Mouse (Mus musculus): ENCODE measurements around the gene Polr2e. TPM values are rescaled to one million over a fixed set of nuclear protein-coding genes. Genes with fewer than 3 reads are reported as not detected.
A peak's percentile ranks its signal among the peaks of the same experiment; 100 is the strongest.

The Polr2e gene
- polyA plus RNA-seq, 1 experiment from 2014 or later, result 248 TPM

DNA sequence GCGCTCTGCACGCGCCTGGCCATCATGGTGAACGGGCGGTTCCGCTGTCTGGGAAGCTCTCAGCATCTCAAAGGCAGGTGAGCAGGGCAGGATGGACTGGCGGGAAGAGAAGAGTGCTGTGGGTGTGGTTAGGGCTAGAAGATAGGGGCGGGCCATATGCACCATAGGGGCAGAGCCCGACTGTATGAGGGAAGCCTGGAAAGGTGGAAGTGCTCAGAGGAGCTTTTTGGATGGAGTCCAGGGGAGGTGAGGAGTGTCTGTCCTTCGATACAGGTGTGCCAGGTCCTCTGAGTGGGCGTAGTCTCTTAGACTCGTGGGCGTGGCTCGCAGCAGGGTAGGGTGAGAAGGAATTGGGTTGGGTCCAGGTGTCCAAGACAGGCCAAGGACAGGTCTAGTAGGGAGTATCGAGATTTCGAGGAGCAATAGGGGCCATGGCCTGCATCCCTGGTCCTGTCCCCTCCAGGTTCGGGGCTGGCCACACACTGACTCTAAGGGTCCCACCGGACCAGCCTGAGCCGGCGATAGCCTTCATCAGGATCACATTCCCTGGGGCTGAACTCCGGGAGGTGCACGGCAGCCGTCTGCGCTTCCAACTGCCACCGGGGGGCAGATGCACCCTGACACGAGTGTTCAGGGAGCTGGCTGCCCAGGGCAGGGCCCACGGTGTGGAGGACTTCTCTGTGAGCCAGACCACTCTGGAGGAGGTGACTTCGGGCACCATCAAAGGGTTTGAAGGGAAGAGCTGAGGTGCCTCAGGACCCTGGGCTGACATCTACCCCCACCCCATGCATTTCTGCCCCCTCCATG, 24.9 kb downstream of the Polr2e start:
- WGBS, result 23% methylated on average over 28 of the region's 28 CpGs
- Histone ChIP-seq H3K4me2 (replicated peaks; ENCODE audit: low read depth, low read length) (no peak overlapping the region), H3K4me1 (ENCODE audit: insufficient read depth, low read length) (peaks cover 15% of the 10 kb centered on the region), H3K9me3 (ENCODE audit: low read length) (peaks cover 11% of the 10 kb centered on the region; the same call in 1 of the 2 replicates), H3K27me3 (ENCODE audit: insufficient read depth, low read length) (peaks cover 33% of the 10 kb centered on the region), H3K9ac (replicated peaks; ENCODE audit: low read length) (no peak overlapping the region), H3K4me3 (ENCODE audit: low read length) (no peak overlapping the region), H3K27ac (ENCODE audit: low read length) (no peak overlapping the region), H3K36me3 (ENCODE audit: insufficient read depth, low read length) (peaks cover 10% of the 10 kb centered on the region; the same call in 1 of the 2 replicates)
- no peak for ATAC-seq (ENCODE audit: low FRiP score, low TSS enrichment)

DNA sequence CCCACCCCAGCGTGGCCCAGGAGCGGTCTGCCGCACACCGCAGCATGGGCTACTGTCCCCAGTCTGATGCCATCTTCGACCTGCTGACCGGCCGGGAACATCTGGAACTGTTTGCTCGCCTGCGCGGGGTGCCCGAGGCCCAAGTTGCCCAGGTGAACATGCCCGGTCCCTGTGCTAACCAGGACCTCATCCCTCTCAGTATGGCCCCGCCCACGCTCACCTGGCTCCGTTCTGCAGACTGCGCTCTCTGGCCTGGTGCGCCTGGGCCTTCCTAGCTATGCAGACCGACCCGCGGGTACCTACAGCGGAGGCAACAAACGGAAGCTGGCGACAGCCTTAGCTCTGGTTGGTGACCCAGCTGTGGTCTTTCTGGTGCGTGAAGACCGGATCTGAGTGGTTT, 26.0 kb downstream of the Polr2e start:
- WGBS, result 35% methylated on average over 25 of the region's 25 CpGs
- H3K4me3 ChIP-seq (ENCODE audit: low read length), result no peak overlapping the region

DNA sequence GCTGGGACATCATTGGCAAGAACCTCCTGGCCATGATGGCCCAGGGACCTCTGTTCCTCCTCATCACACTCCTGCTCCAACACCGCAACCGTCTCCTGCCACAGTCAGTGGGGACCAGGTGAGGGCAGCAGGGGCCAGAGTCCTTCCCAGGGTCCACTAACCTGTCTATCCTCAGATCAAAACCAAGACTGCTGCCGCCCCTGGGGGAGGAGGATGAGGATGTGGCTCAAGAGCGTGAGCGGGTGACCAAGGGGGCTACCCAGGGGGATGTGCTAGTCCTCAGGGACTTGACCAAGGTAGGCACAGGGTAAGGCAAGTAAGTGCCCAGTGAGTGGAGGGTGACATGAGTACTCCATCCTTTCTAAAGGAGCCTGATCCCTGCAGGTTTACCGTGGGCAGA, 27.9 kb downstream of the Polr2e start:
- peaks cover 33% of the 10 kb centered on the region for H3K27me3 ChIP-seq (ENCODE audit: insufficient read depth, low read length)
- H3K4me2 ChIP-seq (replicated peaks; ENCODE audit: low read depth, low read length), result no peak overlapping the region
- no peak overlapping the region for H3K4me3 ChIP-seq (ENCODE audit: low read length)
- peaks cover 3% of the 10 kb centered on the region; the same call in 1 of the 2 replicates for H3K4me1 ChIP-seq (ENCODE audit: insufficient read depth, low read length)
- no peak for ATAC-seq (ENCODE audit: low FRiP score, low TSS enrichment)
- peaks cover 11% of the 10 kb centered on the region; the same call in 1 of the 2 replicates for H3K36me3 ChIP-seq (ENCODE audit: insufficient read depth, low read length)
- 88% methylated on average over 6 of the region's 6 CpGs for WGBS
- H3K9ac ChIP-seq (replicated peaks; ENCODE audit: low read length), result no peak overlapping the region
- peaks cover 11% of the 10 kb centered on the region; the same call in 1 of the 2 replicates for H3K9me3 ChIP-seq (ENCODE audit: low read length)
- no peak overlapping the region for H3K27ac ChIP-seq (ENCODE audit: low read length)

More for the DNA sequence above, 26.0 kb downstream of the Polr2e start:
- H3K27ac ChIP-seq (ENCODE audit: low read length), result no peak overlapping the region
- H3K4me1 ChIP-seq (ENCODE audit: insufficient read depth, low read length), result peaks cover 5% of the 10 kb centered on the region
- H3K9ac ChIP-seq (replicated peaks; ENCODE audit: low read length), result no peak overlapping the region
- H3K4me2 ChIP-seq (replicated peaks; ENCODE audit: low read depth, low read length), result no peak overlapping the region
- peaks cover 11% of the 10 kb centered on the region; the same call in 1 of the 2 replicates for H3K36me3 ChIP-seq (ENCODE audit: insufficient read depth, low read length)
- ATAC-seq (ENCODE audit: low FRiP score, low TSS enrichment), result no peak
- H3K9me3 ChIP-seq (ENCODE audit: low read length), result peaks cover 11% of the 10 kb centered on the region; the same call in 1 of the 2 replicates
- H3K27me3 ChIP-seq (ENCODE audit: insufficient read depth, low read length), result peaks cover 33% of the 10 kb centered on the region

DNA sequence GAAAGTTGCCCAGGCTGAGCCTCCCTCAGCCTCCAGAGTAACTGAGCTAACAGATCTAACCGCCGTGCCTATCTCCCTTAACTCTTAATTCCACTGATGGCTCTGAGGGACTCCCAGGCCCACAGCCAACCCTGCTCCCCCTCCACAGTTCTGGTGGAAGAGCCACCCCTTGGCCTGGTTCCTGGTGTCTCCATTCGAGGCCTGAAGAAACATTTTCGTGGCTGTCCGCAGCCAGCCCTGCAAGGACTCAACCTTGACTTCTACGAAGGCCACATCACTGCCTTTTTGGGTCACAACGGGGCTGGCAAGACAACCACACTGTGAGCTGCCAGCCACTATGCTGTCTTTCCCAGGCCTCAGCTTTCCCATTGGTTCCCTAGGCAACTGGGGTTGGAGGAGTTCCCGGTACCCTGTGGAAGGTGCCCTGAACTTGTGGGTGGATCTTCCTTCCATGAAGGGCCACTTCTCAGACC, 35.3 kb downstream of the Polr2e start:
- WGBS, result 88% methylated on average over 8 of the region's 8 CpGs
- H3K27ac ChIP-seq (ENCODE audit: low read length), result no peak overlapping the region
- no peaks in the 10 kb centered on the region for H3K36me3 ChIP-seq (ENCODE audit: insufficient read depth, low read length)
- H3K4me1 ChIP-seq (ENCODE audit: insufficient read depth, low read length), result peaks cover 12% of the 10 kb centered on the region; the same call in 1 of the 2 replicates
- H3K4me3 ChIP-seq (ENCODE audit: low read length), result no peak overlapping the region
- H3K9ac ChIP-seq (replicated peaks; ENCODE audit: low read length), result no peak overlapping the region
- H3K4me2 ChIP-seq (replicated peaks; ENCODE audit: low read depth, low read length), result no peak overlapping the region
- H3K9me3 ChIP-seq (ENCODE audit: low read length), result no peaks in the 10 kb centered on the region
- ATAC-seq (ENCODE audit: low FRiP score, low TSS enrichment), result no peak
- peaks cover 14% of the 10 kb centered on the region for H3K27me3 ChIP-seq (ENCODE audit: insufficient read depth, low read length)

DNA sequence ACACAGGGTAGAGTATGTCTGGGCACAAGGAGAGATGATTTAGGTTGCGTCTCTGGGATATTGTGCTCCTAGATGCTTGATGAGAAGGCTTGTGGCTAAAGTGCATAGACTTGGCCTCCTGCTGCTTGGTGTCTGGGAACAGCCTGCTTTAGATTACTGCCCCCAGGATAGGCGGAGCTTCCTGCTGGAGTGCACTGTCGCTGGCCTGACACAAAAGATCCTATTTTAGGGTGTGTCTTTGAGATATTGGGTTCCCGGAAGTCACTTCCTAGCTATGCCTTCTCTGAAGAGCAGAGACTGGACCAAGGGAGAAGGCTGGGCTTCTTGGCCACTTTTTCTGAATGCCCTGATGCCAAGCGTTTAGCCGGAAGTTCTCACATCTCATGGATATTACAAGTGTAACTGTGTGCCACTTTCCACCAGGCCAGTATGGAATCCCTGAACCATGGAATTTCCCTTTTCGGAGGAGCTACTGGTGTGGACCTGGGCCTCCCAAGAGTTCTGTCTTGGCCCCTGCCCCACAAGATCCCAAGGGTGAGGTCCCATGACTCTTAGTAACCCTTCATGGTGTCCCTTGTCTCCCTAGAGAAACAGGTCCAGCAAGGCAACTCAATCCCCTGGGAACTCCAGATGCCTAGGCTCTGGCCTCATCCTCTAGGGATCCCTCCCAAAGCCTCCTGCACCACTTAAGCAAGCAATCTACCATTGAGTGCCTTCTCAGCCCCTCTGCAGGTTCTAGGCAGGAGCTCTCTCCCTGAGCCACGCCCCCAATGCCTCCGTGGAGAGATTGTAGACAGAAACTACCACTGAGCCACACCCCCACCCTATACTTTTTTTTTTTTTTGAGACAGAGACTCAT, 36.0 kb downstream of the Polr2e start:
- ATAC-seq (ENCODE audit: low FRiP score, low TSS enrichment), result no peak
- peaks cover 12% of the 10 kb centered on the region; the same call in 1 of the 2 replicates for H3K4me1 ChIP-seq (ENCODE audit: insufficient read depth, low read length)
- no peak overlapping the region for H3K4me3 ChIP-seq (ENCODE audit: low read length)
- H3K36me3 ChIP-seq (ENCODE audit: insufficient read depth, low read length), result no peaks in the 10 kb centered on the region
- H3K27me3 ChIP-seq (ENCODE audit: insufficient read depth, low read length), result peaks cover 14% of the 10 kb centered on the region
- peak overlapping the region; percentile 36; the same call in 1 of the 2 replicates for H3K9ac ChIP-seq (replicated peaks; ENCODE audit: low read length)
- no peak overlapping the region for H3K4me2 ChIP-seq (replicated peaks; ENCODE audit: low read depth, low read length)
- no peak overlapping the region for H3K27ac ChIP-seq (ENCODE audit: low read length)
- no peaks in the 10 kb centered on the region for H3K9me3 ChIP-seq (ENCODE audit: low read length)
- 55% methylated on average over 9 of the region's 9 CpGs for WGBS

DNA sequence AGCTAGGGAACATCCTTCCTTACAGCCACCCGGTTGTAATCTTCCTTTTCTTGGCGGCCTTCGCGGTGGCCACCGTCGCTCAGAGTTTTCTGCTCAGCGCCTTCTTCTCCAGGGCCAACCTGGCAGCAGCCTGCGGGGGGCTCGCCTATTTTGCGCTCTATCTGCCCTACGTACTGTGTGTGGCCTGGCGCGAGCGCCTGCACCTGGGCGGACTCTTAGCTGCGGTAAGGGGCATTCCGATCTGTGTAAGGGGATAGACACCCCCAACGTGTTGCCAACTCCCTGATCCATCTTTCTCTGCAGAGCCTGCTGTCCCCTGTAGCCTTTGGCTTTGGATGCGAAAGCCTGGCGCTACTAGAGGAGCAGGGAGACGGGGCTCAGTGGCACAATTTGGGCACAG, 36.8 kb downstream of the Polr2e start:
- Histone ChIP-seq H3K27me3 (ENCODE audit: insufficient read depth, low read length) (peaks cover 14% of the 10 kb centered on the region), H3K36me3 (ENCODE audit: insufficient read depth, low read length) (no peaks in the 10 kb centered on the region), H3K4me3 (ENCODE audit: low read length) (no peak overlapping the region), H3K9me3 (ENCODE audit: low read length) (no peaks in the 10 kb centered on the region), H3K4me2 (replicated peaks; ENCODE audit: low read depth, low read length) (peak overlapping the region; percentile 24), H3K9ac (replicated peaks; ENCODE audit: low read length) (0 out of 2 replicates have a peak overlapping the region, but pooled peaks have one; percentile 36), H3K27ac (ENCODE audit: low read length) (no peak overlapping the region), H3K4me1 (ENCODE audit: insufficient read depth, low read length) (peaks cover 19% of the 10 kb centered on the region)
- no peak for ATAC-seq (ENCODE audit: low FRiP score, low TSS enrichment)
- whole genome bisulfite sequencing, result 25% methylated on average over 21 of the region's 21 CpGs

DNA sequence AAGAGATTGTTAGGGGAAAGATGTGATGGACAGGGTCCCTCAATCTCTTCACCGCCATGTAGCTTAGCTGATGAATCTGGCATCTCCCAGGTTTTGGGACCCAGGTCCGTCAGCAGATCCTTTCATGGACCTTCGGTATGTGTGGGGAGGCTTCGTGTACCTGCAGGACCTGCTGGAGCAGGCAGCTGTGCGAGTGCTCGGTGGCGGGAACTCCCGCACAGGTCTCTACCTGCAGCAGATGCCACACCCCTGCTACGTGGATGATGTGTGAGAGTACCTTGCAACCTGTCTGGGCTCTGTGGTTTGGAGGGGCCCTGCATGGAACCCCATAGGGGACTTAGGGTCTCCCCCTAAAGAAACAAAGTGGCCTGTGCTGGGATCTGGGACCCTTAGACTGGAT, 37.6 kb downstream of the Polr2e start:
- WGBS, result 79% methylated on average over 9 of the region's 9 CpGs

DNA sequence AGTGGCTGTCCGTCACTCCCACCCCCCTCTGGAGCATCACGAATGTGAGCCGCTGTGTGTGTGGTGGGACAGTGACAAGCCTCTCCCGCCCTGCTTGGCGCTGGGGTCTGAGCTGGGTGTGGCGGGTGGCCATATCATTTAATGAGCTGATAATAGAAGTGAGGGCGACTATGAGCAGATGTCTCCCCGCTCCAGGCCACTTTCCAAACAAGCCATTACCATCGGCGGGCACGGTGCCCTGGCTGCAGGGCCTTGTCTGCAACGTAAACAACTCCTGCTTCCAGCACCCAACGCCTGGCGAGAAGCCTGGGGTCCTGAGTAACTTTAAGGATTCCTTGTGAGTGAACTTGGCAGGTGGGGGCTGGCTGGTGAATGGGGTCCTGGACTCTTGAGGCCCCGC, 41.8 kb downstream of the Polr2e start:
- ATAC-seq (ENCODE audit: low FRiP score, low TSS enrichment), result no peak
- H3K4me2 ChIP-seq (replicated peaks; ENCODE audit: low read depth, low read length), result peak overlapping the region; percentile 89
- H3K36me3 ChIP-seq (ENCODE audit: insufficient read depth, low read length), result peaks cover 20% of the 10 kb centered on the region
- H3K9ac ChIP-seq (replicated peaks; ENCODE audit: low read length), result peak overlapping the region; percentile 47
- WGBS, result 11% methylated on average over 15 of the region's 15 CpGs
- H3K27ac ChIP-seq (ENCODE audit: low read length), result no peak overlapping the region
- H3K9me3 ChIP-seq (ENCODE audit: low read length), result no peaks in the 10 kb centered on the region
- H3K4me1 ChIP-seq (ENCODE audit: insufficient read depth, low read length), result peaks cover 24% of the 10 kb centered on the region
- H3K27me3 ChIP-seq (ENCODE audit: insufficient read depth, low read length), result peaks cover 10% of the 10 kb centered on the region; the same call in 1 of the 2 replicates
- H3K4me3 ChIP-seq (ENCODE audit: low read length), result peak overlapping the region; percentile 55

More for the DNA sequence above, 37.6 kb downstream of the Polr2e start:
- no peaks in the 10 kb centered on the region for H3K9me3 ChIP-seq (ENCODE audit: low read length)
- no peak overlapping the region for H3K4me3 ChIP-seq (ENCODE audit: low read length)
- no peak for ATAC-seq (ENCODE audit: low FRiP score, low TSS enrichment)
- H3K4me1 ChIP-seq (ENCODE audit: insufficient read depth, low read length), result peaks cover 26% of the 10 kb centered on the region
- no peak overlapping the region for H3K4me2 ChIP-seq (replicated peaks; ENCODE audit: low read depth, low read length)
- peaks cover 14% of the 10 kb centered on the region for H3K27me3 ChIP-seq (ENCODE audit: insufficient read depth, low read length)
- no peaks in the 10 kb centered on the region for H3K36me3 ChIP-seq (ENCODE audit: insufficient read depth, low read length)
- no peak overlapping the region for H3K27ac ChIP-seq (ENCODE audit: low read length)
- no peak overlapping the region for H3K9ac ChIP-seq (replicated peaks; ENCODE audit: low read length)

DNA sequence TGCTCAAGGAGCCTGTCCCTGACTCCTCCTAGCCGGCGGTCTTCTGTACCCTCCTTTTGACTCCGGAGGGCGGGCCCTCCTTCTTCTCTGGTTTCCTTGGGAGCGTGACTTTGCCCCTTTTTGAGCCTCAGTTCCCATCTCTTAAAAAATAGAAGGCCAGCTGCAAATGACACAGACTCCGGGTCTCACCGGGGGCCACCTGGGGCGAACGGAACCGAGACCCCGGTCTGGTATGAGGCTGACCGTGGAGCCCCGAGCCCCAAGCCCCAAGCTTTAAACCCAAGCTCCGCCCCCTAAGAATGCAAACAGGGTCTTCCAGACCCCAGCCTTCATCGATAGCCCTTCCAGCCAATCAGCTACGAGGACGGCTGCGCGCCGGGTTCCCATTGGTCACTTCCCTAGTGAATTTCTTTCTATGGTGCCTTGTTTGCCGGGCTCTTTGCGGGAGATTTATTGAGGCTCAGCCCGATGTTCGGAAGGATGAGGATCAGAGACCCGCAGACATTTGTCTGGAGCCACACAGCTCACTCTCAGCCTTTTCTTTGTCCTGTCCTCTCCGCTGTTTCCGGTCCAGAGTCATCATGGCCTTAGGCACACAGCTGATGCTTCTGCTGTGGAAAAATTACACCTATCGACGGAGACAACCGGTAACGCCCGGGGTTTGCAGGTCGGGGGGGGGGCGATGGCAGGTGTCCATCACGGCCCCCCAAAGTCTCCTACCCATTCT, 42.4 kb downstream of the Polr2e start:
- Histone ChIP-seq H3K4me3 (ENCODE audit: low read length) (peak overlapping the region; percentile 55), H3K27ac (ENCODE audit: low read length) (peak overlapping the region; percentile 35), H3K4me1 (ENCODE audit: insufficient read depth, low read length) (peaks cover 19% of the 10 kb centered on the region), H3K4me2 (replicated peaks; ENCODE audit: low read depth, low read length) (peak overlapping the region; percentile 89), H3K27me3 (ENCODE audit: insufficient read depth, low read length) (peaks cover 7% of the 10 kb centered on the region; the same call in 1 of the 2 replicates), H3K9me3 (ENCODE audit: low read length) (no peaks in the 10 kb centered on the region), H3K9ac (replicated peaks; ENCODE audit: low read length) (peak overlapping the region; percentile 65), H3K36me3 (ENCODE audit: insufficient read depth, low read length) (peaks cover 26% of the 10 kb centered on the region)
- under 1% methylated on average over 35 of the region's 35 CpGs for WGBS
- peak; percentile 61 for ATAC-seq (ENCODE audit: low FRiP score, low TSS enrichment)
